Mouse (Mus musculus) induced T-regulatory cell, adult 2 months (primary cell): ENCODE results near the gene Dcps.
A peak's percentile ranks its signal among the peaks of the same experiment; 100 is the strongest.

ENCODE experiments used
- DNase-seq: peaks from one replicate; pipeline ENCODE4 v3.0.0-alpha.2; 2012; ENCODE audit warnings: low read depth

Gene Dcps

GRCm38 (mm10) chr9:35175251-35176123 lies at the start of gene Dcps:
Dcps (minus strand) TSS chr9:35176061.
- peak; percentile 97 for DNase-seq

- DNase-seq = no peak
Observed at GRCm38 (mm10) chr9:35223466-35223865, 47.6 kb upstream of the Dcps start.

- no peak for DNase-seq
Observed at GRCm38 (mm10) chr9:35217963-35218362, 42.1 kb upstream of the Dcps start.

GRCm38 (mm10) chr9:35211573-35212511 lies 36.0 kb upstream of the Dcps start:
- peak; percentile 16 for DNase-seq

- peak; percentile 100 for DNase-seq
Observed at GRCm38 (mm10) chr9:35210542-35211474, 34.9 kb upstream of the Dcps start, which contains the start of gene Foxred1. Foxred1 (minus strand) TSS chr9:35211055.

- no peak for DNase-seq
Observed at GRCm38 (mm10) chr9:35204421-35204820, 28.6 kb upstream of the Dcps start.

GRCm38 (mm10) chr9:35203536-35203935 lies 27.7 kb upstream of the Dcps start:
- no peak for DNase-seq

- no peak for DNase-seq
Observed at GRCm38 (mm10) chr9:35200529-35201060, 24.7 kb upstream of the Dcps start.

- DNase-seq = peak; percentile 87
Observed at GRCm38 (mm10) chr9:35199772-35200471, 24.1 kb upstream of the Dcps start, which contains the start of the genes Srpr and Tirap. Srpr (plus strand) TSS chr9:35200175. Tirap (minus strand) TSS chr9:35200291.

GRCm38 (mm10) chr9:35198945-35199771 lies 23.3 kb upstream of the Dcps start:
- DNase-seq = peak; percentile 53

- no peak for DNase-seq
Observed at GRCm38 (mm10) chr9:35198351-35198750, 22.5 kb upstream of the Dcps start.

- no peak for DNase-seq
Observed at GRCm38 (mm10) chr9:35197625-35198024, 21.8 kb upstream of the Dcps start.

- DNase-seq = no peak
Observed at GRCm38 (mm10) chr9:35194048-35194447, 18.2 kb upstream of the Dcps start.

- DNase-seq = no peak
Observed at GRCm38 (mm10) chr9:35192983-35193542, 17.2 kb upstream of the Dcps start.

- no peak for DNase-seq
Observed at GRCm38 (mm10) chr9:35188700-35189099, 12.8 kb upstream of the Dcps start.

- DNase-seq = no peak
Observed at GRCm38 (mm10) chr9:35187351-35187903, 11.6 kb upstream of the Dcps start.

GRCm38 (mm10) chr9:35186430-35186829 lies 10.6 kb upstream of the Dcps start:
- no peak for DNase-seq

GRCm38 (mm10) chr9:35183359-35183758 lies 7.5 kb upstream of the Dcps start:
- DNase-seq = no peak

GRCm38 (mm10) chr9:35182832-35183231 lies 7.0 kb upstream of the Dcps start:
- DNase-seq = no peak
